Mouse (Mus musculus) C2C12 (cell line): ENCODE results near the gene Tbc1d32. TPM values are rescaled to one million over a fixed set of nuclear protein-coding genes. Genes with fewer than 3 reads are reported as not detected.
A peak's percentile ranks its signal among the peaks of the same experiment; 100 is the strongest.

Experiments used
- H3K27me3 ChIP-seq: one replicate; pipeline ENCODE4 v1.6.1; 2011; ENCODE audit not compliant: control insufficient read depth, insufficient read depth, insufficient read length
- H3K36me3 ChIP-seq: one replicate; pipeline ENCODE4 v1.6.1; 2011; ENCODE audit not compliant: control insufficient read depth, insufficient read depth
- H3K4me3 ChIP-seq: one replicate; pipeline ENCODE4 v1.5.1; 2011; ENCODE audit warnings: mild to moderate bottlenecking, control low read depth; ENCODE audit not compliant: poor library complexity, insufficient read depth, severe bottlenecking
- H3K79me2 ChIP-seq: one replicate; pipeline ENCODE4 v1.6.1; 2011; ENCODE audit not compliant: control insufficient read depth, insufficient read depth
- H3K79me3 ChIP-seq: one replicate; pipeline ENCODE4 v1.6.1; 2011; ENCODE audit warnings: low read depth, control low read depth
- H3ac ChIP-seq: one replicate; pipeline ENCODE3; 2011; ENCODE audit warnings: low read depth; ENCODE audit not compliant: control insufficient read depth, insufficient read length
- CEBPB ChIP-seq: IDR thresholded peaks from one replicate; pipeline ENCODE4 v1.6.1; 2011; ENCODE audit warnings: low read depth, mild to moderate bottlenecking, control low read depth, moderate library complexity
- CTCF ChIP-seq: IDR thresholded peaks from one replicate; pipeline ENCODE4 v1.5.1; 2011; ENCODE audit not compliant: control insufficient read depth, insufficient read depth, insufficient read length
- FOSL1 ChIP-seq: IDR thresholded peaks from one replicate; pipeline ENCODE4 v1.8.0; 2011; ENCODE audit warnings: mild to moderate bottlenecking, low read length; ENCODE audit not compliant: poor library complexity, insufficient read depth, severe bottlenecking
- MAX ChIP-seq: IDR thresholded peaks from one replicate; pipeline ENCODE4 v1.6.1; 2011; ENCODE audit warnings: mild to moderate bottlenecking, control low read depth
- MYOD1 ChIP-seq: IDR thresholded peaks from one replicate; pipeline ENCODE4 v1.6.1; 2011; ENCODE audit warnings: low read depth; ENCODE audit not compliant: control insufficient read depth, insufficient read length
- MYOG ChIP-seq: IDR thresholded peaks from one replicate; pipeline ENCODE4 v1.6.1; 2011; ENCODE audit not compliant: control insufficient read depth, insufficient read length; ENCODE audit errors: extremely low read depth
- USF1 ChIP-seq: IDR thresholded peaks from one replicate; pipeline ENCODE4 v1.6.1; 2011; ENCODE audit warnings: low read depth, mild to moderate bottlenecking, control low read depth, moderate library complexity
- long read RNA-seq, 2 experiments: library from polyadenylated mRNA; unstranded; transcript quantifications; one replicate each; pipeline ENCODE4 v2.0.0; 2019 to 2020
- polyA plus RNA-seq: library from polyadenylated mRNA; unstranded; fragments of >200 nt; fragmentation: generic; extraction: Trizol; gene quantifications from one replicate; pipeline ENCODE4 v1.2.1, GENCODE M21; 2012; ENCODE audit warnings: missing spikeins

Tbc1d32 gene
- polyA plus RNA-seq: 0.71 TPM
- long read RNA-seq, experiment 1, full-length matches to known transcripts: 1 of 2 reads
- long read RNA-seq, experiment 1, partial matches to known transcripts: 0 of 2 reads
- long read RNA-seq, experiment 1, other reads (novel, unspliced or antisense): 1 of 2 reads
- long read RNA-seq, experiment 2, full-length matches to known transcripts: 18 of 24 reads
- long read RNA-seq, experiment 2, partial matches to known transcripts: 1 of 24 reads
- long read RNA-seq, experiment 2, other reads (novel, unspliced or antisense): 5 of 24 reads

GRCm38 (mm10) chr10:56228568-56229209 is at the start of gene Tbc1d32:
Gene Tbc1d32 (minus strand): TSS chr10:56228689.
- Histone ChIP-seq H3ac (peak within 1 kb of the TSS; percentile 63), H3K4me3 (peak within 1 kb of the TSS; percentile 57), H3K79me2 (peaks cover 9% of the 10 kb centered on the region), H3K27me3 (no peaks in the 10 kb centered on the region), H3K79me3 (peaks cover 4% of the 10 kb centered on the region), H3K36me3 (peaks cover 4% of the 10 kb centered on the region)
- TF ChIP-seq MYOG (no peak), CEBPB (no peak), FOSL1 (no peak), CTCF (no peak), MAX (peak; percentile 72), MYOD1 (no peak), USF1 (no peak)

- Histone ChIP-seq H3K36me3 (peaks cover 5% of the 10 kb centered on the region), H3K27me3 (no peaks in the 10 kb centered on the region), H3K4me3 (peak overlapping the region; percentile 57), H3ac (no peak overlapping the region), H3K79me3 (peaks cover 4% of the 10 kb centered on the region), H3K79me2 (peaks cover 9% of the 10 kb centered on the region)
- TF ChIP-seq MYOG (no peak), USF1 (no peak), MAX (no peak), CEBPB (no peak), MYOD1 (no peak), FOSL1 (no peak), CTCF (no peak)
These were observed 666 bp downstream of the Tbc1d32 start for GRCm38 (mm10) chr10:56227771-56228275.

GRCm38 (mm10) chr10:56215797-56216196 is 12.7 kb downstream of the Tbc1d32 start:
- H3K27me3 ChIP-seq: no peaks in the 10 kb centered on the region
- no peaks in the 10 kb centered on the region for H3K79me3 ChIP-seq
- H3K36me3 ChIP-seq: peaks cover 4% of the 10 kb centered on the region
- H3K4me3 ChIP-seq: no peak overlapping the region
- no peak for TF ChIP-seq CEBPB
- no peak for TF ChIP-seq MYOG
- TF ChIP-seq USF1: no peak
- no peak for TF ChIP-seq MYOD1
- TF ChIP-seq FOSL1: no peak
- no peak for TF ChIP-seq CTCF
- no peak for TF ChIP-seq MAX
- H3ac ChIP-seq: no peak overlapping the region
- no peaks in the 10 kb centered on the region for H3K79me2 ChIP-seq

- no peaks in the 10 kb centered on the region for H3K27me3 ChIP-seq
- H3K79me2 ChIP-seq: no peaks in the 10 kb centered on the region
- peaks cover 4% of the 10 kb centered on the region for H3K36me3 ChIP-seq
- H3K79me3 ChIP-seq: no peaks in the 10 kb centered on the region
- no peak overlapping the region for H3ac ChIP-seq
- TF ChIP-seq MYOG (no peak), CEBPB (no peak)
- H3K4me3 ChIP-seq: no peak overlapping the region
These were observed 18.1 kb downstream of the Tbc1d32 start for GRCm38 (mm10) chr10:56210343-56210742.

GRCm38 (mm10) chr10:56206802-56207404 is 21.6 kb downstream of the Tbc1d32 start:
- H3ac ChIP-seq: no peak overlapping the region

More at GRCm38 (mm10) chr10:56206802-56207404, 21.6 kb downstream of the Tbc1d32 start:
- TF ChIP-seq FOSL1 (no peak), MYOD1 (no peak), MAX (no peak), MYOG (no peak), USF1 (no peak), CTCF (no peak), CEBPB (no peak)
- Histone ChIP-seq H3K79me3 (no peaks in the 10 kb centered on the region), H3K79me2 (no peaks in the 10 kb centered on the region), H3K27me3 (no peaks in the 10 kb centered on the region), H3K4me3 (no peak overlapping the region), H3K36me3 (no peaks in the 10 kb centered on the region)
